Mouse (Mus musculus): ENCODE data around the gene Zfp788.
"Not testable (repeated sequence)": the region's sequence is repeated elsewhere in the genome, so short reads cannot be mapped to it uniquely, and the experiment has no call there.

Gene Zfp788

GRCm38 (mm10) chr7:41632409-41633220 lies at the start of gene Zfp788:
Zfp788 (plus strand) TSS chr7:41633203.
- peak; percentile 84 for DNase-seq (ENCODE audit: low read depth, low spot score)

- not testable (repeated sequence) for DNase-seq (ENCODE audit: low read depth, low spot score)
Measured at GRCm38 (mm10) chr7:41587831-41588230, 45.2 kb upstream of the Zfp788 start.

DNA sequence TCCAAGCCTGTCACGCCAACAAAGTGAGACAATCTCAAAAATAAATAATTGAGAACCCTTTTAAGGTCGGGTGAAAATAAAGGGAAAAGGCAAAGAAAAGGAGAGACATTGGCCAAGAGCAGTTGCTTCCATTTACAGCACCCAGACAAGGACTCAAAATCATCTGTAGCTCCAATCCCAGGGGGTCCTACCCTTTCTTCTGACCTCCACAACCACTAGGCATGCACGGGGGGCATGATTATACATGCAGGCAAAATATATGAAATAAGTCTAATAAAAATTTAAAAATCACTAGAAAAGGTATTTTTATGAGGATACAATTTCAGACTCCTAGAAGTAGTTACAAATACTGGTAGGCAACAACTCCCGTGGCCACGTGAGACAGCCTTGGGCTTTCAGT lies 34.4 kb upstream of the Zfp788 start:
- DNase-seq (ENCODE audit: low read depth, low spot score), result no peak

DNA sequence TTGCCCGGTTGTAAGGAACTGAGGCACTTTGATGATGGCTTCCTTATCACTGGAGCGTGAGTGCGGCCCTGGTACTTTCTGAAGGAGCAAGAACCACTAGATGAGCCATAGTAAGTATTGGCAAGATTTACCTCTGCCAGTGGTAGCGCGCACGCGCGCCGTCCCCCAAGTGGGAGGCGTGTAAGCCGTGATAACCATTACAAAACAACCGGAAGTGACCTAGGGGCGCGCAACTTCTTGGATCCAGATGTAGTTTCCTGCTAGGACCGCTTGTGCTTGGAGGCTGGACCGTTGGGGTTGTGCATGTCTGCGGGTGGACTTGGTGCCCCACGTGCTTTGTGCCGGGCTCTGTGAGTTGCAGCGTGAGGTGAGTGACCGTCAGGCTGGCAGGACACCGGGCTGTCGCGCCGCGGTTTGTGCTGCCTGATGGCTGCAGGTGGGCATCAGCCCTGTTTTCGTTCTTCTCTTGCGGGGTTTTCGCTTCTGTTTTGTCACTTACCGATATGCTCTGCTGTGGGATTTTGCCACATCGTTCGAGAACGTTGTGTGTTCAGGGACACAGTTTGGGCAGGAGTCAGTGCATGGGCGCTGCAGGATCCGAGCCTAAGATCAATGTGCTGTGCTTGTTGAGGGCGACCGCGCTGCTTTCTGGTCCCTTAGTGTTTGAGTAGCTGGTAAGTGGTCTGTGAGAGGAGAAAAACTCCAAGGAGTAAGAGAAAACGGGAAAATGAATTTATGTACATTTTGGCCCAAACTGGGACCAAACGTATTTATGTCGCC lies 33.8 kb upstream of the Zfp788 start, which contains the start of gene 2610021A01Rik:
Gene 2610021A01Rik (plus strand): TSS at position 197 of the 780 bp plus-strand sequence.
- DNase-seq (ENCODE audit: low read depth, low spot score), result peak; percentile 86

DNA sequence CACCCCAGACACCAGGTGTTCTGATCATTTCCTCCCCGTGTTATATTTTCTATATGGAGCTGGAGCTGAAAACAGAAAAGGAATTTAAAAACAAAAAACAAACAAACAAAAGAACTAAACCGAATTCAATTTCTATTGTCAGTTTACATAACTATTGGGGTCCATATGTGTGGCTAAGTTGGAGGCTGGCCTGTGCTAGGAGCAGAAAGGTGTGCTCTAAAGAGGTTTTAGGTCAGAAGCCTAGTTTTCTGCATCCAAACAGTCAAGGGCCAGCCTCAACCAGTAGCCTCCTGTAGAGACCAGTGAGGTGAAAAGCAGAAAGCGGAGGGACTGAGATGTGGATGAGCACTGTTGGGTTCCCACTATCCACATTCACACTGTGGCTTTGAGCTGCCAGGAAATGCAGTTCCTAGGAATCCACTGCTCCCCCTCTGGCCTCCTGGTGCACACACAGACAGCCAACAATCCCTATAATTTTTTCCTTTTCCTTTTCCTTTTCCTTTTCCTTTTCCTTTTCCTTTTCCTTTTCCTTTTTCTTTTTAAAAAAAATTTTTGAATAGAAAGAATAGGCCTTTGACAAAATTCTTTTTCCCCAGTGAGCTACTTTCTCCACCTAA lies 33.0 kb upstream of the Zfp788 start:
- DNase-seq (ENCODE audit: low read depth, low spot score), result no peak

GRCm38 (mm10) chr7:41611654-41612053 lies 21.3 kb upstream of the Zfp788 start:
- DNase-seq (ENCODE audit: low read depth, low spot score), result no peak

- not testable (repeated sequence) for DNase-seq (ENCODE audit: low read depth, low spot score)
Measured at GRCm38 (mm10) chr7:41616241-41616640, 16.8 kb upstream of the Zfp788 start.

GRCm38 (mm10) chr7:41633221-41633984 lies 400 bp downstream of the Zfp788 start:
- peak; percentile 84 for DNase-seq (ENCODE audit: low read depth, low spot score)

- not testable (repeated sequence) for DNase-seq (ENCODE audit: low read depth, low spot score)
Measured at GRCm38 (mm10) chr7:41674326-41674725, 41.3 kb downstream of the Zfp788 start.

Measured in retina, postnatal 7 days (tissue).